Mouse (Mus musculus): ENCODE results near the gene Gm10061.
"Not testable (repeated sequence)": the region's sequence is repeated elsewhere in the genome, so short reads cannot be mapped to it uniquely, and the experiment has no call there.

Gm10061 gene

GRCm38 (mm10) chr16:89150786-89151185 is at the start of gene Gm10061:
Gene Gm10061 (plus strand): TSS chr16:89151086.
- DNase-seq: no peak

GRCm38 (mm10) chr16:89140551-89140950 is 10.3 kb upstream of the Gm10061 start, which contains the start of gene Gm6358:
Gene Gm6358 (plus strand): TSS chr16:89140851.
- DNase-seq: no peak

GRCm38 (mm10) chr16:89157652-89158051 is 6.8 kb downstream of the Gm10061 start, which contains the start of gene Gm9789:
Gene Gm9789 (plus strand): TSS chr16:89157952.
- no peak for DNase-seq

GRCm38 (mm10) chr16:89169190-89169589 is 18.3 kb downstream of the Gm10061 start, which contains the start of gene Gm7735:
Gene Gm7735 (plus strand): TSS chr16:89169490.
- DNase-seq: not testable (repeated sequence)

- no peak for DNase-seq
Observed at GRCm38 (mm10) chr16:89174435-89174834, 23.5 kb downstream of the Gm10061 start, which contains the start of gene 1110057P08Rik. Gene 1110057P08Rik (plus strand): TSS chr16:89174735.

DNA sequence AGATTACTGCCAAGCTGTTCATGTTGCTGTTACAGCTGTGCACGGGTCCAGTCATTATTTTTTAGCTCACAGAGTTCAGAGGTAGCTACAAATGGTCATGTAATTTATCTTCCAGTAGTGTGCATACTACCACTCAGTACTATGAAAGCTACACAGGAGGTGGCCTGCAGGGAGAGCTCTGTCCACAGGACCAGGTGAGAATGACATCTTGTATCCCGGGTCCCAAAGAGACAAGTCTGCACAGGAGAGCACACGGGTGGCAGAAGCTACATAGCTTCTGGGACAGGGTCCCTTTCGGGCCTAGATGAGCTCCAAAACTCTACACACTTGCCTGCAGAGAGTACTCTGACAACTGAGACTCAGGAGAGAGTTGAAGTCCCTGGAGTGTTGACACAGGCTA is 37.7 kb downstream of the Gm10061 start:
- DNase-seq: no peak

Data from cerebellum, adult 8-10 months (tissue).